Mouse (Mus musculus) intestine, postnatal 0 days (tissue): ENCODE data around the gene Tiam1. TPM values are rescaled to one million over a fixed set of nuclear protein-coding genes. Genes with fewer than 3 reads are reported as not detected.

Experiments
- ATAC-seq: fragments of 200-750 bp; cut with Nextera tagmentation; 2 replicates; pipeline ENCODE4 v1.8.0; 2017; ENCODE audit warnings: mild to moderate bottlenecking, moderate TSS enrichment, moderate library complexity
- H3K27ac ChIP-seq: fragments of 300-500 bp; sonication (generic); 2 replicates; pipeline ENCODE4 v1.5.1; 2014; ENCODE audit warnings: mild to moderate bottlenecking, low read depth, low read length, moderate library complexity
- H3K27me3 ChIP-seq: fragments of 300-500 bp; sonication (generic); replicated peaks from 2 replicates; pipeline ENCODE4 v1.6.1; 2014; ENCODE audit warnings: low read length, mixed read lengths; ENCODE audit not compliant: control insufficient read depth, insufficient read depth
- H3K36me3 ChIP-seq: fragments of 300-500 bp; sonication (generic); 2 replicates; pipeline ENCODE4 v1.6.1; 2014; ENCODE audit warnings: mild to moderate bottlenecking, moderate library complexity; ENCODE audit not compliant: control insufficient read depth, insufficient read depth
- H3K4me1 ChIP-seq: fragments of 300-500 bp; sonication (generic); replicated peaks from 2 replicates; pipeline ENCODE4 v1.6.1; 2014; ENCODE audit warnings: antibody characterized with exemption, low read length, mixed read lengths; ENCODE audit not compliant: control insufficient read depth, insufficient read depth
- H3K4me2 ChIP-seq: fragments of 300-500 bp; sonication (generic); replicated peaks from 2 replicates; pipeline ENCODE4 v1.6.1; 2014; ENCODE audit warnings: low read depth, mild to moderate bottlenecking, moderate library complexity
- H3K4me3 ChIP-seq: fragments of 300-500 bp; sonication (generic); 2 replicates; pipeline ENCODE4 v1.5.1; 2014; ENCODE audit warnings: low read depth, low read length
- H3K9ac ChIP-seq: fragments of 300-500 bp; sonication (generic); 2 replicates; pipeline ENCODE4 v1.6.1; 2014; ENCODE audit warnings: mild to moderate bottlenecking, low read depth, low read length
- H3K9me3 ChIP-seq: fragments of 300-500 bp; sonication (generic); 2 replicates; pipeline ENCODE4 v1.6.1; 2016; ENCODE audit warnings: mixed run types; ENCODE audit not compliant: control insufficient read depth
- CTCF ChIP-seq: sonication (generic); IDR thresholded peaks from 2 replicates; pipeline ENCODE4 v1.5.1; 2016; ENCODE audit warnings: low read depth, mild to moderate bottlenecking, control low read depth, antibody characterized with exemption, moderate library complexity
- WGBS: fragments of 180-500 bp; shearing (Covaris S2); extraction: QIAGEN DNeasy Blood & Tissue Kit; methylation state at CpG from one replicate; pipeline ENCODE4 v1.1.7; 2014; 5-methylcytosine and 5-hydroxymethylcytosine counted together
- polyA plus RNA-seq: library from polyadenylated mRNA; unstranded; fragments of >200 nt; fragmentation: Nextera tagmentation; extraction: Ambion mirVana; gene quantifications from 2 replicates; pipeline ENCODE4 v1.2.1, GENCODE M21; 2015

Gene Tiam1
- polyA plus RNA-seq, 1 experiment from 2014 or later: 3.3 TPM

GRCm38 (mm10) chr16:89935398-89935797 is 208.2 kb downstream of the Tiam1 start:
- no peak for TF ChIP-seq CTCF
- no peak for ATAC-seq
- 57% methylated on average over 12 of the region's 12 CpGs for WGBS

GRCm38 (mm10) chr16:89934616-89935015 is 209.0 kb downstream of the Tiam1 start:
- Histone ChIP-seq H3K9ac (no peak overlapping the region), H3K4me1 (no peaks in the 10 kb centered on the region), H3K27ac (no peak overlapping the region), H3K9me3 (no peaks in the 10 kb centered on the region), H3K4me3 (no peak overlapping the region), H3K27me3 (no peaks in the 10 kb centered on the region), H3K4me2 (no peak overlapping the region), H3K36me3 (no peaks in the 10 kb centered on the region)
- ATAC-seq: no peak
- TF ChIP-seq CTCF: no peak
- 68% methylated on average over 10 of the region's 10 CpGs for WGBS

More at GRCm38 (mm10) chr16:89935398-89935797, 208.2 kb downstream of the Tiam1 start:
- H3K27me3 ChIP-seq: no peaks in the 10 kb centered on the region
- no peak overlapping the region for H3K4me2 ChIP-seq
- no peak overlapping the region for H3K9ac ChIP-seq
- no peaks in the 10 kb centered on the region for H3K36me3 ChIP-seq
- no peak overlapping the region for H3K27ac ChIP-seq
- no peak overlapping the region for H3K4me3 ChIP-seq
- H3K9me3 ChIP-seq: no peaks in the 10 kb centered on the region
- no peaks in the 10 kb centered on the region for H3K4me1 ChIP-seq

GRCm38 (mm10) chr16:89933976-89934375 is 209.6 kb downstream of the Tiam1 start:
- Histone ChIP-seq H3K27me3 (no peaks in the 10 kb centered on the region), H3K4me3 (no peak overlapping the region), H3K9ac (no peak overlapping the region), H3K36me3 (no peaks in the 10 kb centered on the region), H3K9me3 (no peaks in the 10 kb centered on the region), H3K4me1 (no peaks in the 10 kb centered on the region), H3K27ac (no peak overlapping the region), H3K4me2 (no peak overlapping the region)
- WGBS: 82% methylated on average over 7 of the region's 7 CpGs
- ATAC-seq: no peak
- TF ChIP-seq CTCF: no peak

- Histone ChIP-seq H3K9ac (no peak overlapping the region), H3K27me3 (no peaks in the 10 kb centered on the region), H3K4me1 (no peaks in the 10 kb centered on the region), H3K4me2 (no peak overlapping the region), H3K4me3 (no peak overlapping the region), H3K27ac (no peak overlapping the region), H3K9me3 (no peaks in the 10 kb centered on the region), H3K36me3 (no peaks in the 10 kb centered on the region)
- TF ChIP-seq CTCF: no peak
- WGBS: 75% methylated on average over 7 of the region's 7 CpGs
- no peak for ATAC-seq
Observed at GRCm38 (mm10) chr16:89928611-89929010, 215.0 kb downstream of the Tiam1 start.

- no peaks in the 10 kb centered on the region for H3K4me1 ChIP-seq
- no peak overlapping the region for H3K27ac ChIP-seq
- H3K9me3 ChIP-seq: no peaks in the 10 kb centered on the region
- 0 out of 2 replicates have a peak overlapping the region, but pooled peaks have one; percentile 17 for H3K4me2 ChIP-seq
- H3K27me3 ChIP-seq: no peaks in the 10 kb centered on the region
- ATAC-seq: 0 out of 2 replicates have a peak, but pooled peaks have one; percentile 28
- no peaks in the 10 kb centered on the region for H3K36me3 ChIP-seq
- 32% methylated on average over 14 of the region's 14 CpGs for WGBS
- no peak overlapping the region for H3K9ac ChIP-seq
- no peak for TF ChIP-seq CTCF
- no peak overlapping the region for H3K4me3 ChIP-seq
Observed at GRCm38 (mm10) chr16:89924249-89924890, 219.2 kb downstream of the Tiam1 start.

GRCm38 (mm10) chr16:89923311-89923710 is 220.3 kb downstream of the Tiam1 start:
- no peaks in the 10 kb centered on the region for H3K27me3 ChIP-seq
- ATAC-seq: no peak
- no peak for TF ChIP-seq CTCF
- no peaks in the 10 kb centered on the region for H3K4me1 ChIP-seq
- WGBS: 89% methylated on average over 8 of the region's 8 CpGs
- H3K4me2 ChIP-seq: no peak overlapping the region
- H3K9me3 ChIP-seq: no peaks in the 10 kb centered on the region
- no peak overlapping the region for H3K27ac ChIP-seq
- H3K4me3 ChIP-seq: no peak overlapping the region
- no peaks in the 10 kb centered on the region for H3K36me3 ChIP-seq
- H3K9ac ChIP-seq: no peak overlapping the region
